Mouse (Mus musculus) kidney, postnatal 0 days (tissue): ENCODE results near the gene Scamp1. TPM values are rescaled to one million over a fixed set of nuclear protein-coding genes. Genes with fewer than 3 reads are reported as not detected.

Experiments
- ATAC-seq: fragments of 200-750 bp; cut with Nextera tagmentation; replicated peaks from 2 replicates; pipeline ENCODE4 v1.8.0; 2017; ENCODE audit warnings: low read depth, moderate number of reproducible peaks, moderate TSS enrichment, moderate library complexity; ENCODE audit not compliant: low FRiP score
- DNase-seq: peaks from one replicate; pipeline ENCODE4 v3.0.0-alpha.2; 2016; ENCODE audit warnings: low spot score
- H3K27ac ChIP-seq: fragments of 300-500 bp; sonication (generic); 2 replicates; pipeline ENCODE4 v1.5.1; 2014; ENCODE audit warnings: mild to moderate bottlenecking
- H3K27me3 ChIP-seq: fragments of 300-500 bp; sonication (generic); 2 replicates; pipeline ENCODE4 v1.6.1; 2014; ENCODE audit warnings: low read length, mixed read lengths; ENCODE audit not compliant: insufficient read depth
- H3K36me3 ChIP-seq: fragments of 300-500 bp; sonication (generic); 2 replicates; pipeline ENCODE4 v1.6.1; 2014; ENCODE audit warnings: low read length, mixed read lengths; ENCODE audit not compliant: insufficient read depth
- H3K4me1 ChIP-seq: fragments of 300-500 bp; sonication (generic); replicated peaks from 2 replicates; pipeline ENCODE4 v1.6.1; 2014; ENCODE audit warnings: antibody characterized with exemption, low read length, mixed read lengths; ENCODE audit not compliant: insufficient read depth
- H3K4me2 ChIP-seq: fragments of 300-500 bp; sonication (generic); 2 replicates; pipeline ENCODE4 v1.6.1; 2014; ENCODE audit warnings: mild to moderate bottlenecking, low read length, moderate library complexity, mixed read lengths
- H3K4me3 ChIP-seq: fragments of 300-500 bp; sonication (generic); replicated peaks from 2 replicates; pipeline ENCODE4 v1.5.1; 2014; ENCODE audit warnings: low read depth, low read length
- H3K9ac ChIP-seq: fragments of 300-500 bp; sonication (generic); 2 replicates; pipeline ENCODE4 v1.6.1; 2014; ENCODE audit warnings: low read depth, low read length
- H3K9me3 ChIP-seq: fragments of 300-500 bp; sonication (generic); replicated peaks from 2 replicates; pipeline ENCODE4 v1.6.1; 2016; ENCODE audit warnings: low read length, inconsistent platforms, mixed read lengths
- CTCF ChIP-seq: IDR thresholded peaks from 2 replicates; pipeline ENCODE4 v1.5.1; 2016; ENCODE audit warnings: antibody characterized with exemption, low read depth, mild to moderate bottlenecking, moderate library complexity
- WGBS: fragments of 180-500 bp; shearing (Covaris S2); extraction: QIAGEN DNeasy Blood & Tissue Kit; methylation state at CpG from one replicate; pipeline ENCODE4 v1.1.7; 2014; 5-methylcytosine and 5-hydroxymethylcytosine counted together
- polyA plus RNA-seq: library from polyadenylated mRNA; unstranded; fragments of >200 nt; fragmentation: Nextera tagmentation; extraction: Ambion mirVana; gene quantifications from 2 replicates; pipeline ENCODE4 v1.2.1, GENCODE M21; 2015

Scamp1 gene
- polyA plus RNA-seq, 1 experiment from 2014 or later: 27.2 TPM

DNA sequence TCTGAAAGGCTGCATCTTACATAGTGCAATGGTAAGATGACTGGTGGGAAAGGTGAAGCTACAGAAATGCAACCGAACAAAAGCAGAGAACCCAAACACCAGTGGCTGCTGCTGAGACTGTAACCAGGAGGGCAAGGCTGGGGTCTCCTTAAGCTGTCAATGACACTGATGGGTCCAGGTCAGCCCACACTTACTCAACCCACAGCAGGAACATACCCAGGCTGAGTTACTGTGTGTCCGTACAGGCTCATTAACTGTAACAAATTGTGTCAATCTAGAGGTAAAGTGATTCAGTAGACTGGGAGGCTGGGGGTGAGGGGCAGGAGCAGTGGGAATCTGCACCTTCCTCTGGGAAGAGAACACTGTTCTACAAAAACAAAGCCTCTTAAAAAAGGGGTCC is 42.8 kb downstream of the Scamp1 start:
- no peak for TF ChIP-seq CTCF
- no peaks in the 10 kb centered on the region for H3K4me1 ChIP-seq
- H3K27me3 ChIP-seq: no peaks in the 10 kb centered on the region
- ATAC-seq (peak; percentile 61; the same call in 1 of the 2 replicates), DNase-seq (peak; percentile 67)
- H3K4me3 ChIP-seq: no peak overlapping the region
- no peak overlapping the region for H3K4me2 ChIP-seq
- no peak overlapping the region for H3K27ac ChIP-seq
- H3K36me3 ChIP-seq: no peaks in the 10 kb centered on the region
- no peaks in the 10 kb centered on the region for H3K9me3 ChIP-seq
- no peak overlapping the region for H3K9ac ChIP-seq
- WGBS: 52% methylated on average over 2 of the region's 2 CpGs

DNA sequence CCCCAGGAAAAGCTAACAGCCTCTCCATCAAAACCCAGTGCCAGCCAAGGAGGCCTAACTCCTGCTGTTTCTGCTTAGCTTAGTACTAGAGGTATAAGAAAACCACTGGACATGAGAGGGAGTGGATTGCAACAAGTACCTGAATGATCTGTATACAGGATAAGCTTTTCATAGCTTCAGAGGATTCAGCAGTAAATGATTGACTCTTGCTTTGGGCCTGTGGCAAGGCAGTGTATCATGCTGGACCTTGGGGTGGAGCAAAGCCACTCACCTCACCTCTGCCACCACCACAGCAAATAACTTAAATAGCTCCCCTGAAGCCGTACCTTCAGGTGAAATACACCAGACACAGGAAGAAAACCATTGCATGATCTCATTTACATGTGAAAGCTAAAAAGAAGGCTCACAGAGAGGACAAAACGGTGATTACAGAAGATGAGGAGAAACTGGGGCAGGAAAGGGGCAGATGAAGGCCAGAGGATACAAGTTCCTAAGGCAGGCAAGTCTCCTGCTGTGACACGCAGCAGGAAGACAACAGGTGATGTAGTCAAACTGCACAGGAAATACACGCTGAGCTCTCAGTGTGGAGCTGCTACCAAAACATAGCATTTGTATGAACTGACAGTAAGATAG is 43.6 kb downstream of the Scamp1 start:
- WGBS: 62% methylated on average over 4 of the region's 4 CpGs
- ATAC-seq: peak; percentile 40; the same call in 1 of the 2 replicates
- no peak overlapping the region for H3K4me3 ChIP-seq

DNA sequence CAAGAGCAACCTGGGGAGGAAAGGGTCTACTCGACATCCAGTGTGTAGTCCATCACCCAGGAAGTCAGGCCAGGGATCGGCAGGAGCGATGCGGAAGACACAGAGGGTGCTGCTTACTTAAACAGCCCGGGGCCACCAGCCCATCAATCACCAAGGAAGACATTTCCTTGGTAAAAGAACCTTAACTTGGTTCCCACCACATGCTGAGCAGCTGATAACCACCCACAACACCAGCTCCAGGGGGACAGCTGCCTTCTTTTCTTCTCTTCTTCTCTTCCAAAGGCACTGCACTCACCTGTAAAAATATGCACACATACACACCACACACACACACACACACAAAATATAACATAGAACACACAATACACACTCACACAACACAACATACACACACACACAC is 44.8 kb downstream of the Scamp1 start:
- 32% methylated on average over 5 of the region's 5 CpGs for WGBS
- ATAC-seq: no peak

More for the DNA sequence above, 43.6 kb downstream of the Scamp1 start:
- Histone ChIP-seq H3K9ac (no peak overlapping the region), H3K4me2 (no peak overlapping the region), H3K4me1 (no peaks in the 10 kb centered on the region), H3K9me3 (no peaks in the 10 kb centered on the region), H3K27ac (no peak overlapping the region), H3K27me3 (no peaks in the 10 kb centered on the region), H3K36me3 (no peaks in the 10 kb centered on the region)
- no peak for TF ChIP-seq CTCF
- DNase-seq: peak; percentile 36

GRCm38 (mm10) chr13:94240111-94240510 is 45.5 kb downstream of the Scamp1 start:
- H3K4me3 ChIP-seq: no peak overlapping the region
- H3K9ac ChIP-seq: no peak overlapping the region
- H3K9me3 ChIP-seq: no peaks in the 10 kb centered on the region
- H3K27me3 ChIP-seq: no peaks in the 10 kb centered on the region
- no peak for TF ChIP-seq CTCF
- DNase-seq (peak; percentile 30), ATAC-seq (no peak)
- no peak overlapping the region for H3K4me2 ChIP-seq
- no peak overlapping the region for H3K27ac ChIP-seq
- WGBS: 74% methylated on average over 6 of the region's 6 CpGs
- no peaks in the 10 kb centered on the region for H3K36me3 ChIP-seq
- H3K4me1 ChIP-seq: no peaks in the 10 kb centered on the region

More for the DNA sequence above, 44.8 kb downstream of the Scamp1 start:
- DNase-seq: no peak
- no peaks in the 10 kb centered on the region for H3K4me1 ChIP-seq
- no peak overlapping the region for H3K4me2 ChIP-seq
- H3K4me3 ChIP-seq: no peak overlapping the region
- no peak overlapping the region for H3K27ac ChIP-seq
- no peaks in the 10 kb centered on the region for H3K27me3 ChIP-seq
- TF ChIP-seq CTCF: no peak
- H3K9ac ChIP-seq: no peak overlapping the region
- H3K36me3 ChIP-seq: no peaks in the 10 kb centered on the region
- H3K9me3 ChIP-seq: no peaks in the 10 kb centered on the region

DNA sequence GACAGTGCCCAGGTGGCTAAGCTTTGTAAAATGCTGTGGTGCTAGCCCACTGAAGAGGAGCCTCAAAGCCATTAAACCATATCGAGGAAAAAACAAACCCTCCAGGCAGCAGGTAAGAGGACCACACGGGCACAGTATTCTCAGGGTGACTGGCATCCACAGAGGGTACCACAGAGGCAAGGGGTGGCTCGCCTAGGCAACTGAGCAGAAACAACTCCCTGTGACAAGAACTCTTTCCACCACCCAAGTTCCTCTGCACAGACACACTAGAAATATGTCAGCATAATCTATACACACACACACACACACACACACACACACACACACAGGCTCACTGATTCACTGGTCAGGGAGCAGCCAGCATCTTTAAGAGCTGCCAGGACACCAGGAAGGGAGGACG is 46.2 kb downstream of the Scamp1 start:
- no peak overlapping the region for H3K4me2 ChIP-seq
- no peaks in the 10 kb centered on the region for H3K4me1 ChIP-seq
- ATAC-seq (no peak), DNase-seq (no peak)
- no peak overlapping the region for H3K4me3 ChIP-seq
- 66% methylated on average over 4 of the region's 4 CpGs for WGBS
- H3K9me3 ChIP-seq: no peaks in the 10 kb centered on the region
- no peaks in the 10 kb centered on the region for H3K36me3 ChIP-seq
- H3K27ac ChIP-seq: no peak overlapping the region
- H3K27me3 ChIP-seq: no peaks in the 10 kb centered on the region
- no peak for TF ChIP-seq CTCF
- no peak overlapping the region for H3K9ac ChIP-seq

GRCm38 (mm10) chr13:94231871-94232270 is 53.8 kb downstream of the Scamp1 start:
- Histone ChIP-seq H3K36me3 (peaks cover 12% of the 10 kb centered on the region; the same call in 1 of the 2 replicates), H3K27ac (no peak overlapping the region), H3K4me3 (no peak overlapping the region), H3K4me2 (no peak overlapping the region), H3K9me3 (no peaks in the 10 kb centered on the region), H3K4me1 (no peaks in the 10 kb centered on the region), H3K27me3 (no peaks in the 10 kb centered on the region), H3K9ac (no peak overlapping the region)
- ATAC-seq (no peak), DNase-seq (no peak)
- TF ChIP-seq CTCF: no peak
- WGBS: 83% methylated on average over 14 of the region's 14 CpGs
